ENCODE assay signal across 8 mouse cellular contexts in genomic region chr7:99155311-99156289, GRCm38 (mm10). TPM values are rescaled to one million over a fixed set of nuclear protein-coding genes. Genes with fewer than 3 reads are reported as not detected.
DNase-seq lines count a peak whose midpoint lies in the region; ATAC-seq lines count a peak whose summit lies in the region.

No protein-coding gene starts in this region.

- H3K36me3 ChIP-seq in heart, embryonic 11.5 days (ENCODE audit: control insufficient read depth, insufficient read depth, low read length), result no peaks in the 10 kb centered on the region
- H3K36me3 ChIP-seq in forebrain, embryonic 13.5 days (ENCODE audit: poor library complexity, severe bottlenecking), result no peaks in the 10 kb centered on the region
- H3K36me3 ChIP-seq in kidney, embryonic 15.5 days, result no peaks in the 10 kb centered on the region

- DNase-seq in heart, postnatal 4 days, result no peak
- no peak for DNase-seq in cerebellum, postnatal 14 days
- DNase-seq in right cerebral cortex, postnatal 36 days (ENCODE audit: low spot score in 2 of 2), result no peak
- DNase-seq in left cerebral cortex, adult 11 months (ENCODE audit: low spot score), result no peak

- no peaks in the 10 kb centered on the region; the same call in 1 of the 2 replicates for H3K27me3 ChIP-seq in heart, embryonic 11.5 days (ENCODE audit: control insufficient read depth, insufficient read depth, low read length)
- H3K27me3 ChIP-seq in forebrain, embryonic 13.5 days, result no peaks in the 10 kb centered on the region
- H3K27me3 ChIP-seq in kidney, embryonic 15.5 days, result no peaks in the 10 kb centered on the region

- H3K4me1 ChIP-seq in heart, embryonic 11.5 days (ENCODE audit: control insufficient read depth, insufficient read depth, low read length), result peaks cover 20% of the 10 kb centered on the region
- H3K4me1 ChIP-seq in forebrain, embryonic 13.5 days, result peaks cover 11% of the 10 kb centered on the region
- peaks cover 25% of the 10 kb centered on the region for H3K4me1 ChIP-seq in kidney, embryonic 15.5 days

- H3K4me3 ChIP-seq in heart, embryonic 11.5 days (ENCODE audit: low read depth, low read length), result peak overlapping the region; percentile 23; the same call in 1 of the 2 replicates
- H3K4me3 ChIP-seq in forebrain, embryonic 13.5 days, result no peak overlapping the region
- H3K4me3 ChIP-seq in kidney, embryonic 15.5 days (replicated peaks), result peak overlapping the region; percentile 28; the same call in 1 of the 2 replicates

- 0 out of 2 replicates have a peak overlapping the region, but pooled peaks have one; percentile 6 for H3K27ac ChIP-seq in heart, embryonic 11.5 days (ENCODE audit: low read depth, low read length)
- no peak overlapping the region for H3K27ac ChIP-seq in forebrain, embryonic 13.5 days
- peak overlapping the region; percentile 78 for H3K27ac ChIP-seq in kidney, embryonic 15.5 days

- no peak overlapping the region for H3K9ac ChIP-seq in heart, embryonic 11.5 days (ENCODE audit: low read depth, low read length)
- H3K9ac ChIP-seq in forebrain, embryonic 13.5 days, result 0 out of 2 replicates have a peak overlapping the region, but pooled peaks have one; percentile 2
- peak overlapping the region; percentile 39 for H3K9ac ChIP-seq in kidney, embryonic 15.5 days

- no peaks in the 10 kb centered on the region for H3K9me3 ChIP-seq in heart, embryonic 11.5 days (replicated peaks; ENCODE audit: control insufficient read depth, low read length)
- no peaks in the 10 kb centered on the region for H3K9me3 ChIP-seq in forebrain, embryonic 13.5 days (replicated peaks)
- H3K9me3 ChIP-seq in kidney, embryonic 15.5 days (replicated peaks), result no peaks in the 10 kb centered on the region

- peak overlapping the region; percentile 68 for H3K4me2 ChIP-seq in heart, embryonic 11.5 days
- peak overlapping the region; percentile 45 for H3K4me2 ChIP-seq in forebrain, embryonic 13.5 days
- H3K4me2 ChIP-seq in kidney, embryonic 15.5 days, result peak overlapping the region; percentile 60

- ATAC-seq in heart, embryonic 11.5 days (replicated peaks; ENCODE audit: insufficient number of reproducible peaks, low FRiP score, low TSS enrichment), result peak; percentile 46; the same call in 1 of the 2 replicates
- ATAC-seq in forebrain, embryonic 13.5 days, result peak; percentile 75
- peak; percentile 82 for ATAC-seq in kidney, embryonic 15.5 days (replicated peaks; ENCODE audit: low FRiP score)
- ATAC-seq in megakaryocyte, adult 5-6 weeks (ENCODE audit: poor library complexity, severe bottlenecking), result peak; percentile 61

- 8% methylated on average over 17 of the region's 17 CpGs for whole genome bisulfite sequencing in heart, embryonic 11.5 days (ENCODE audit: insufficient replicate concordance)
- 23% methylated on average over 16 of the region's 17 CpGs for WGBS in forebrain, embryonic 13.5 days
- WGBS in kidney, embryonic 15.5 days, result 12% methylated on average over 17 of the region's 17 CpGs

RNA-seq across cellular contexts. Expression of gene Uvrag, which starts 14.7 kb away (rescaled TPM):
- 14.5 and 16.7 TPM in 2 replicates for polyA plus RNA-seq in heart, embryonic 11.5 days (2014; fragmentation: Nextera tagmentation; extraction: Ambion mirVana)
- 10 to 100 TPM; 33.2 to 34.5 TPM for total RNA-seq in heart, postnatal 4 days (2021)
- polyA plus RNA-seq in forebrain, embryonic 13.5 days (2015; fragmentation: Nextera tagmentation; extraction: Ambion mirVana), result 13.6 and 14.6 TPM in 2 replicates
- polyA plus RNA-seq in kidney, embryonic 15.5 days (2015; fragmentation: Nextera tagmentation; extraction: Ambion mirVana), result 19.1 and 22.6 TPM in 2 replicates
- total RNA-seq in megakaryocyte, adult 5-6 weeks (2015), result 37.2 and 42.4 TPM in 2 replicates
- total RNA-seq in megakaryocyte, adult 5-6 weeks (2017), result 43.1 and 50.8 TPM in 2 replicates

RNA-seq across cellular contexts. Expression of gene Dgat2, which starts 26.9 kb away (rescaled TPM):
- 8.4 and 8.7 TPM in 2 replicates for polyA plus RNA-seq in heart, embryonic 11.5 days (2014; fragmentation: Nextera tagmentation; extraction: Ambion mirVana)
- total RNA-seq in heart, postnatal 4 days (2021), result 10 to 100 TPM; 69.7 to 78.2 TPM
- polyA plus RNA-seq in forebrain, embryonic 13.5 days (2015; fragmentation: Nextera tagmentation; extraction: Ambion mirVana), result 7.7 and 7.9 TPM in 2 replicates
- 29.0 and 31.2 TPM in 2 replicates for polyA plus RNA-seq in kidney, embryonic 15.5 days (2015; fragmentation: Nextera tagmentation; extraction: Ambion mirVana)
- total RNA-seq in megakaryocyte, adult 5-6 weeks (2015), result 10.8 and 11.3 TPM in 2 replicates
- 9.1 and 14.0 TPM in 2 replicates for total RNA-seq in megakaryocyte, adult 5-6 weeks (2017)
